Comparison of ENCODE assay signal across 18 mouse cellular contexts in the genomic region with DNA sequence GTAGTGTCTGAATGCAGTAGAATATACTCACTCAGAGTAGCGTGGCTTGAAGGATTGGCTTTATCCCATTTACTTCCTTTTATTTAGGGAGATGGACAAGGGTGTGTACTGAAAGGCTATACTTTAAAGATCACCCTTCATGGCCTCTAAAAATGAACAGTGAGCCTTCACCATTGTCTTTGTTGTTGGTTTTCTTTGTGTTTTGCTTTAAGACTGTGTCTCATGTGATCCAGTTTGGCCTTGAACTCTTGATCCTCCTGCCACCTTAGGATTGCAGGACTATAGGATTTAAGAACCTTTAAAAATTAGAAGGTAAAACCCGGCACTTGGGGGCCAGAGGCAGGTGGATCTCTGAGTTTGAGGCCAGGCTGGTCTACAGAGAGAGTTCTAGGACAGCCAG.
"Had no signal": no experiment of that assay in that cellular context is flagged by ENCODE, and none has a peak within 500 bp of the region (broad histone marks: within the 10 kb centered on the region; RNA-seq: fewer than 3 reads in every experiment).

No protein-coding gene starts in this region.

- DNase-seq: lung, adult 18-20 months; lung, postnatal 10 days; lung, postnatal 4 days; midbrain, embryonic 14.5 days; retina, postnatal 1 day; right cerebral cortex, adult 18-20 months; right cerebral cortex, postnatal 25 days; right cerebral cortex, postnatal 4 days; spleen, adult 18-20 months; thymus, adult 18-20 months; thymus, postnatal 14 days; thymus, postnatal 36 days had no signal

- H3K9me3 ChIP-seq: midbrain, embryonic 12.5 days; neural tube, embryonic 13.5 days; neural tube, embryonic 15.5 days had no signal

- H3K4me2 ChIP-seq: lung, embryonic 14.5 days; midbrain, embryonic 12.5 days; neural tube, embryonic 13.5 days; neural tube, embryonic 15.5 days had no signal

- H3K27me3 ChIP-seq: neural tube, embryonic 13.5 days; neural tube, embryonic 15.5 days had no signal

- H3K27ac ChIP-seq: midbrain, embryonic 12.5 days; neural tube, embryonic 13.5 days; neural tube, embryonic 15.5 days had no signal

- ATAC-seq: midbrain, embryonic 16.5 days had no signal

- H3K9ac ChIP-seq: lung, embryonic 14.5 days; midbrain, embryonic 12.5 days; neural tube, embryonic 13.5 days; neural tube, embryonic 15.5 days had no signal

- H3K36me3 ChIP-seq: midbrain, embryonic 12.5 days; neural tube, embryonic 13.5 days; neural tube, embryonic 15.5 days had no signal

- H3K4me3 ChIP-seq: midbrain, embryonic 12.5 days; myocyte; neural tube, embryonic 13.5 days; neural tube, embryonic 15.5 days had no signal
